Mouse (Mus musculus): ENCODE measurements around the gene Mnd1. TPM values are rescaled to one million over a fixed set of nuclear protein-coding genes. Genes with fewer than 3 reads are reported as not detected.
A peak's percentile ranks its signal among the peaks of the same experiment; 100 is the strongest.

Mnd1 gene
- polyA plus RNA-seq, 1 experiment from 2014 or later, result 20.1 TPM

- no peaks in the 10 kb centered on the region for H3K27me3 ChIP-seq
- CTCF ChIA-PET, result interaction anchor here (0.9 to 4.7 kb wide), 9 partner anchors 10 to 133 kb away, joined by 3 to 19 read pairs (median 3); no protein-coding TSS in a partner anchor
- ATAC-seq, result no peak
- TF ChIP-seq CTCF (IDR thresholded peaks at IDR 0.05), result no peak
- no peak for DNase-seq (ENCODE audit: low read depth, low spot score)
- POLR2A ChIA-PET, result interaction anchor here (0.7 kb wide), 1 partner anchor 295 kb away, joined by 4 read pairs; no protein-coding TSS in a partner anchor
- in situ Hi-C loops (cut with MboI; ENCODE audit: low pct_unique_long_range_greater_than_20kb), result no loop called here
Observed at GRCm38 (mm10) chr3:84181717-84182116, 26.1 kb upstream of the Mnd1 start.

DNA sequence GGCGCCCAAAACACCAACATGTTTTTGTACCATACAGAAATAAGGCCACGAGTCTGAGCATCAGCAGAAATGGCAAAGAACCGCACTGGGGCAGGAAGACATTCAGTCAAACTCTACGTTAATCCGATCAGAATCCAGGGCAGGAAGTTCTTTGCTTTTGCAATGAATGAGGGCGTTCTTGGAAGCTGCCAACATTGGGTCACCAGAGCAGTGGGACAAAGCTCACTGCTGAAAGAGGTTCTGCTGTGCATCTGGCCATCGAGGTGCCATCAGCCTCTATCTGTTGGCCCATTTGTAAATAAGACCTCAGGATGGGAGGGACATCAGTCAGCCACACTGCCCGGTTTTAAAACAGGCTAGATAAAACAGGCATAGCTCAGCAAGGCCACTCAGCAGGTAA, 25.5 kb upstream of the Mnd1 start:
- in situ Hi-C loops (cut with MboI; ENCODE audit: low pct_unique_long_range_greater_than_20kb), result no loop called here
- H3K27me3 ChIP-seq, result no peaks in the 10 kb centered on the region
- ChIA-PET CTCF (interaction anchor here (1.3 to 8.7 kb wide), 4 partner anchors 11 to 131 kb away, joined by 3 to 78 read pairs (median 11); no protein-coding TSS in a partner anchor), POLR2A (interaction anchor here (0.6 kb wide), 1 partner anchor 962 kb away, joined by 6 read pairs; no protein-coding TSS in a partner anchor)
- no peak for TF ChIP-seq CTCF (IDR thresholded peaks at IDR 0.05)
- DNase-seq (ENCODE audit: low read depth, low spot score), result no peak
- no peak for ATAC-seq

DNA sequence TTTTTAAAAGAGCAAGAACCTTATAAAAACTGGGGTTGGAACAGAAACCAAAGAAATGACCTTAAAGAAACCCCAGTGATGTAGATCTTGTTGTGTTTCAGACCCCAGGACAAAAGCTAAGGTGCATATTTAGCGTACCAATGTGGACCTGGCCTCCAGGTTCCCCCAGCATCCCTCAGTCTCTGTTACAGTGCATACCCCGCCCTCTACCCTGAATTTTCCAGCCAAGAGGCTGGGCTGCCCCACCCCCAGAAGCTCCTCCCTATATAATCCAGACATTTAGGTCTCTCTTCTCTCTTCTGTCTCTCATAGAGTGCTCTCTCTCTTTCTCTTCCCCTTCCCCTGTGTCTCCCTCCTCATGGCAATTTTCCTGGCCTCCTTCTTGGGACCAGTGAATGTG, 24.7 kb upstream of the Mnd1 start:
- POLR2A ChIA-PET, result no interaction called here
- H3K27me3 ChIP-seq, result no peaks in the 10 kb centered on the region
- in situ Hi-C loops (cut with MboI; ENCODE audit: low pct_unique_long_range_greater_than_20kb), result no loop called here
- CTCF ChIA-PET, result interaction anchor here (1.3 to 8.7 kb wide), 4 partner anchors 10 to 132 kb away, joined by 3 to 78 read pairs (median 11); no protein-coding TSS in a partner anchor
- no peak for DNase-seq (ENCODE audit: low read depth, low spot score)
- no peak for ATAC-seq
- no peak for TF ChIP-seq CTCF (IDR thresholded peaks at IDR 0.05)

DNA sequence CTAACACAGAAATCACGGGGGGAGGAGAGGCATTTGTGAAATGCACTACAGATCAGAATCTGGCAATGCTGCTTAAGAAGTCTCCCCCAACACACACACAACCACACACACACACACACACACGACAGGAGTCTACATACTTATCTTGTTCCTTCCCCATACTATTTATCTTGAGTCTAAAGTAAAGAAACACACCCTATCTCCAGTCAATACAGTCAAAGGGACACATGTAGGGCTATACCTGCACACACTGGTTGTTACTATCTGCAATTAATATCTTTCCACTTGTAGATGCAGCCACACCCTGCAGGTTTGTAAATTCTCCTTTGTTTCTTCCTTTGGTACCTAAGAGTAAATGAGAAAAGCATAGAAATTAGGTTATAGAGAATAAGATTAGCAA, 22.2 kb upstream of the Mnd1 start:
- ChIA-PET CTCF (interaction anchor here (1.1 to 8.7 kb wide), 5 partner anchors 67 to 135 kb away, joined by 3 to 78 read pairs (median 5); partner anchors contain the start of gene Trim2), POLR2A (interaction anchor here (1.3 kb wide), 1 partner anchor 81 kb away, joined by 3 read pairs; no protein-coding TSS in a partner anchor)
- no peaks in the 10 kb centered on the region for H3K27me3 ChIP-seq
- DNase-seq (ENCODE audit: low read depth, low spot score) (no peak), ATAC-seq (no peak)
- in situ Hi-C loops (cut with MboI; ENCODE audit: low pct_unique_long_range_greater_than_20kb), result loop anchor here (5.0 to 10.0 kb wide), 2 partner anchors 77 to 124 kb away; no protein-coding TSS in a partner anchor
- TF ChIP-seq CTCF (IDR thresholded peaks at IDR 0.05), result no peak

DNA sequence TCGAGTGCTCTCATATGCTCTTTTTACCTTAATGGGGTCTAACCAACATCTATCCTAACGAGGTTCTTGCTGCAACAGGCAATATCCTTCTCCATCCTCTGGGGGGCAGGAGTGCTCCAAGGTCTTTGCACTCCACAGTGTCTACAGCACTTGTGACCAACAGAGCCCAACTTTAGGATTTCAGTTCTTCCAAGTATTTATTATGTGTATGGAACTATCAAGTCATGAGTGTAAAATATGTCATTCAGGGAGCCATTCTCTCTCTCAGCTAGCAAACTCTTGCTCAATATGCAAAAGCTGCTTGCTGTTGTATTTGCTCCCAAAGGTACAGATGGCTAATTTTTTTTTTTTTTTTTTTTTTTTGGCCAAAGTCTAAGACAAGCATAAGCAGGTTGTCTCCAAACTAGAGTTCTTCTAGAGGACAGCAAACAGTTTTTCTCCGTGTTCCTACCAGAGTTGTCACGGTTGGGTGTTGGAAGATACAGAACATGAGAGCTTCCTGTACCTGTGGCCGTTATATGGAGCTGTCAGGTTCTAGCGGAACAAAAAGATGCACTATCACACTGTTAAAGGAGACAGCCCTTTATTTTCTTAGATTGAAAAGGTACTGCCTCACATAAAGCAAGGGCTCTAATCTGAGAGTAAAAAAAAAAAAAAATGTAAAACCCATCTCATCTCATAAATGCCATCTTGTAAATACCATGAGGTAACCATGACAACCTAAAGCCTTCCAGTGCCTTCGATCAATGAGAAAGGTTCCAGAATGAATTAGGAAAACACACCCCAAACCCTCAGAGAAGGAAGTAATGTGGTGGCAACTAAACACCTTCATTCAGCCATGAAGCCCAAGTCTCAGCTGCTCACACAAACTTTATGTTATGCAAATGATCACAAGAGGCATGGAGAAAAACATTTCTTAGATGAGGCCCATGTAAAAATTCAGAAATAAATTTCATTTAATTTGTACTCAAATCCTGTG, 20.0 kb upstream of the Mnd1 start:
- CTCF ChIA-PET, result interaction anchor here (0.7 to 8.7 kb wide), 11 partner anchors 9 to 260 kb away, joined by 3 to 78 read pairs (median 3); no protein-coding TSS in a partner anchor
- H3K27me3 ChIP-seq, result no peaks in the 10 kb centered on the region
- peak; percentile 60 for DNase-seq (ENCODE audit: low read depth, low spot score)
- peak; percentile 96 for TF ChIP-seq CTCF (IDR thresholded peaks at IDR 0.05)
- in situ Hi-C loops (cut with MboI; ENCODE audit: low pct_unique_long_range_greater_than_20kb), result loop anchor here (5.0 to 10.0 kb wide), 2 partner anchors 79 to 127 kb away; no protein-coding TSS in a partner anchor
- POLR2A ChIA-PET, result interaction anchor here (0.8 to 2.3 kb wide), 4 partner anchors 84 to 137 kb away, joined by 4 to 10 read pairs (median 5); no protein-coding TSS in a partner anchor
- ATAC-seq, result peak; percentile 73

DNA sequence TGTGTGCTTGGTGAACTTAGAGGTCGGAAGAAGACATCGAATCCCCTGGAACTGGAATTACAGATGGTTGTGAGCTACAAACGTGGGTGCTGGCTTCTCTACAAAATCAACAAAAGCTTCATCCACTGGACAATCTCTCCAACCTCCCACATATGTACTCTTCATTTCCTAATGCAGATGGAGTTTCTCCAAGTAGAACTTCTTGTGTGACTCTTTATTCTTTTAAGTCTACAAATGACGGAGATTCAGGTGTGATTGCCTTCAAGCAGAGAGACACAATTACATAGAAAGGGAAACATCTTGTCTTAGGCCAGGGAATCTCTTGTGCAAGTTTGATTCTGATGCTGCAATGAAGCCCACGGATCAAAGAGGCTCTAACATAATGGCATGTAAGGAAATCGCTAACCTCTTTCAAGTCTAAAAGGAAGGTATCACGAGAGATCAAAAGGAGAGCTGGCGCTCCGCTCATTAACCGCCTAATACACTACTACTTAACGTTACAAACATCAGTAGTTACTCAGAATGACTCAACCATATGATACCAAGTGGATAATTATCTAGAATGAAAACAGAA, 18.1 kb upstream of the Mnd1 start, which contains the start of gene Gm6525:
TSS of gene Gm6525 (plus strand) at position 524 of the 574 bp plus-strand sequence.
- no peak for TF ChIP-seq CTCF (IDR thresholded peaks at IDR 0.05)
- ATAC-seq (no peak), DNase-seq (ENCODE audit: low read depth, low spot score) (no peak)
- ChIA-PET POLR2A (interaction anchor here (1.0 to 2.3 kb wide), 4 partner anchors 11 to 141 kb away, joined by 3 to 5 read pairs (median 4); no protein-coding TSS in a partner anchor), CTCF (interaction anchor here (1.0 to 8.7 kb wide), 5 partner anchors 23 to 258 kb away, joined by 3 to 78 read pairs (median 4); no protein-coding TSS in a partner anchor)
- H3K27me3 ChIP-seq, result no peaks in the 10 kb centered on the region
- in situ Hi-C loops (cut with MboI; ENCODE audit: low pct_unique_long_range_greater_than_20kb), result loop anchor here (5.0 to 25.0 kb wide), 3 partner anchors 81 to 664 kb away; no protein-coding TSS in a partner anchor

DNA sequence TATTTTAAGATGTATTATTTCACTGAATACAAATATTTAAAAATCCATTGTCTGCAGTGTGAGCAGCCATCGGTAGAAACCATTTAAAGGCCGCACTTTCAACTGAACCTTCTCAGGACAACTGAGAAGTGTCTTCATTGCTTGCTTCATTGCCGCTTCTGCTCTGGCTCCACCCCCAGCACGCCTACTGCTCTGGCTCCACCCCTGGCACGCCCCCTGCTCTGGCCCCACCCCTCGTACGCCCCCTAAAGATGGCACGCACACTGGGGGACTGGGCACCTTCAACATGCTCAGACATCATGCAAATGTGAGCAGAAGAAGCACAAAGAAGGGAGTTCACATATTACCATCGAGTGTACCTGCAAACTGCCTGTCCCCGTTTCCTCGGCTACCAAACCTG, 16.8 kb upstream of the Mnd1 start:
- CTCF ChIA-PET, result interaction anchor here (1.3 to 8.7 kb wide), 4 partner anchors 24 to 256 kb away, joined by 3 to 78 read pairs (median 6); no protein-coding TSS in a partner anchor
- in situ Hi-C loops (cut with MboI; ENCODE audit: low pct_unique_long_range_greater_than_20kb), result loop anchor here (5.0 to 25.0 kb wide), 3 partner anchors 82 to 665 kb away; no protein-coding TSS in a partner anchor
- DNase-seq (ENCODE audit: low read depth, low spot score) (no peak), ATAC-seq (no peak)
- no peaks in the 10 kb centered on the region for H3K27me3 ChIP-seq
- no peak for TF ChIP-seq CTCF (IDR thresholded peaks at IDR 0.05)
- POLR2A ChIA-PET, result interaction anchor here (1.1 kb wide), 1 partner anchor 142 kb away, joined by 5 read pairs; no protein-coding TSS in a partner anchor

- DNase-seq (ENCODE audit: low read depth, low spot score) (no peak), ATAC-seq (no peak)
- peak; percentile 60 for TF ChIP-seq CTCF (IDR thresholded peaks at IDR 0.05)
- no peaks in the 10 kb centered on the region for H3K27me3 ChIP-seq
- in situ Hi-C loops (cut with MboI; ENCODE audit: low pct_unique_long_range_greater_than_20kb), result loop anchor here (5.0 to 25.0 kb wide), 3 partner anchors 85 to 668 kb away; no protein-coding TSS in a partner anchor
- ChIA-PET POLR2A (no interaction called here), CTCF (interaction anchor here (0.9 to 3.4 kb wide), 8 partner anchors 7 to 254 kb away, joined by 3 to 19 read pairs (median 5); no protein-coding TSS in a partner anchor)
Observed at GRCm38 (mm10) chr3:84169393-84170005, 13.9 kb upstream of the Mnd1 start.

DNA sequence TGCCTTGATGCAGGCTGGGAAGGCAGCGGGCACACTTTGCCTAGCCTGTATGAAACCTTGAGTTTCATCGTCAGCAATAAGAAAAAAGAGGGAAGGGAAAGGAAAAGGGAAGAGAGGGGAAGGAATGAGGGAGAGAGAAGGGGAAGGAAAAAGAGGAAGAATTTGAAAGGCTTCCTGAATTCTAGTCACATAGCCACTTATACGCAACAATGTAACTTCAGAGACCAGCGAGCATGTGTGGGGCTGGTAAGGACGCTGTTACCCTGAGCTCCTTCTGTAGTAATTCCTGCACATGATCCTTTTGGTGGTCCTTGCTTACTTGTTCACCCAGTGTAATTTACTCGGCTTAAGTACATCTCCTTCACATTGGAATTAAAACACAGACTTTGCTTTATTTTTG, 13.4 kb upstream of the Mnd1 start:
- no peak for DNase-seq (ENCODE audit: low read depth, low spot score)
- in situ Hi-C loops (cut with MboI; ENCODE audit: low pct_unique_long_range_greater_than_20kb), result loop anchor here (25.0 kb wide), 1 partner anchor 668 kb away; no protein-coding TSS in a partner anchor

More for the DNA sequence above, 13.4 kb upstream of the Mnd1 start:
- CTCF ChIA-PET, result interaction anchor here (0.7 to 3.4 kb wide), 5 partner anchors 11 to 373 kb away, joined by 3 to 19 read pairs (median 6); no protein-coding TSS in a partner anchor
- no peak for ATAC-seq
- no peak for TF ChIP-seq CTCF (IDR thresholded peaks at IDR 0.05)
- POLR2A ChIA-PET, result no interaction called here
- no peaks in the 10 kb centered on the region for H3K27me3 ChIP-seq

All from Patski (cell line).